Mouse (Mus musculus): ENCODE measurements at regions not wholly inside any gene's neighbourhood (a gene's known extent, or its start where the extent isn't known, plus 50 kb on each side); places are given as distances from the start of the nearest gene placed in this dataset.
"Not testable (repeated sequence)": the region's sequence is repeated elsewhere in the genome, so short reads cannot be mapped to it uniquely, and the experiment has no call there.

DNA sequence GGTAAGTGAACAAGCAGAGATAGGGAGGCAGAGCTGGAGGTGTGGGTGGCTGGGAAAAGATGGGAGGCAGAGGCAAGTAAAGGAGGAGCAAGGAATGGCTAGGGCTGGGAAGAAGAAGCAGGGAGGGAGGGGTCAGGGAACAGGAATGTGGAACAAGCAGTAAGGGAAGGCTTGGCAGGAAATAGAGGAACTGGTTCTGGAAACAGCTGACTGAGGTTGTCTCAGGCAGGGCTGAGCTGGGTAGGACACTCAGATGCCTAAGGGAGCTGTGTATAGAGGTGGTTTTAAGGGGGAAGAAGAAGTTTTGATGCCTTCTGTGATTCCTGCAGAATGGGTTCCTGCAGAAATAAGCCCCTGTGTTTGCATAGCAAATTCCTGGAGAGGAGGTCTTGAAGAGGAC lies 92.7 kb downstream of the Nucb2 start:
- intact Hi-C loops (cut with DNase I), result no loop called here
- no peak for DNase-seq (ENCODE audit: extremely low spot score in 1 of 2, low spot score in 2 of 2)

DNA sequence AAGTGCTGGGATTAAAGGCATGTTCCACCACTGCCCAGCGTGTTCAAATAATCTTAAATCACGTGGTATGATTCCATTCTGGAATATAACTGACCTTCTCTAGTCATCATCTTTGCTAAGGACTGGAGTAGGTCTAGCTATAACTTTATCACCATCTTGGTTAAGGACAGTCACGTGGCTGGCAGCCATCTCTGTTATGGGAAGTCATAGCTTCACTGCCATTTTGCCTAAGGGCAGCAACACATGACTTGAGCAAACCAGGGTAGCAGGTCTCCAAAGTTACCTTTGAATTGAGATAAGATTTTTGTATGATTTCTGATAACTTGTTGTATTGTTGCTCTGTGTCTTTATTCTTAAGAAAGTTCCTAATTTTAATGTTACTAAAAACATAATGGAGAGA lies 96.2 kb downstream of the Nucb2 start:
- intact Hi-C loops (cut with DNase I), result no loop called here

DNA sequence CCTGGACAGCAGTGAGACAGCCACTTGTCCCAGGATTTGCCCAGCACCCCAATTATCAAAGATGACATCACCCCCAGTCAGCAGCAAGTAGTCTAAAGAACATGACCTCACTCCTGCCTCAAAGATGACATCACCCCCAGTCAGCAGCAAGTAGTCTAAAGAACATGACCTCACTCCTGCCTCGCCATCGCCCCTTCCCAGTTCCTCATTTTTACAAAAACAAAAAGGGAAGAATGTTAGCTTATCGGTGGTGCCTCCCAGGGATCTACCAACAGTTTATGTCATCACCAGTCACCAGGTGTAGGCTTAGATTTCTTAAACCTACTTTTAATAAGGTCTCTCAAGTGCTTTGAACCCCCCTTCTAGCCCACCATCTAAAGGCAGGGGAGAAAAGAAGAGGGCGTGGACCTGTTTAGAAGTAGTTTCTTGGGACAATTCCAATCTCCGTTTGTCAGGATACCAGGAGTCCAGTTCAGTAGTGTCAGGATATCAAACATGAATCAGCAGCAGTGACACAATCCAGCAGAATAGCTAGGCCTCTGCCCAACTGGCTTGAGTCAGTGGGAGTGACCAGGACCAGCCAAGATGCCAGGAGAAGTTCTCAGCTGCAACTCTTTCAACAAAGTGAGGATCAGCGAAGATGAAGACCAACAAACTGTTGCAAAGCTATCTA lies 99.1 kb downstream of the Nucb2 start:
- intact Hi-C loops (cut with DNase I), result no loop called here
- no peak for DNase-seq (ENCODE audit: extremely low spot score in 1 of 2, low spot score in 2 of 2)

More for the DNA sequence above, 96.2 kb downstream of the Nucb2 start:
- DNase-seq (ENCODE audit: extremely low spot score in 1 of 2, low spot score in 2 of 2), result no peak

DNA sequence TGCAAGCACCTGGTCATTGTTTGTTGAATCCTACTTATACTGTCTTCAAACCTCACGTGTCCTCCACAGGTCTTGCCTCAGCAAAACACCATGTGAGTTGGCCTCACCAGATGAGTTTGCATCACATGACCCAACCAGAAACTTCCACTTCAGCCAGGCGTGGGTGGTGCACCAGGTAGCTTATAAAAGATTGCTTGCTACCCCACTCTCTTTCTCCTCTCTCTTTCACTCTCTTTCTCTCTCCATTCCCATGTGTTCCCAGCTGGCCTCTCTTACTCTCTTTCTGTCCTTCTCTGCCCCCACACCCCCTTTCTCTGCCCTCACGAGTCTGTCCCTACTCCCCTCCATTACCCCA lies 99.6 kb downstream of the Nucb2 start:
- intact Hi-C loops (cut with DNase I), result no loop called here
- DNase-seq (ENCODE audit: extremely low spot score in 1 of 2, low spot score in 2 of 2), result no peak

DNA sequence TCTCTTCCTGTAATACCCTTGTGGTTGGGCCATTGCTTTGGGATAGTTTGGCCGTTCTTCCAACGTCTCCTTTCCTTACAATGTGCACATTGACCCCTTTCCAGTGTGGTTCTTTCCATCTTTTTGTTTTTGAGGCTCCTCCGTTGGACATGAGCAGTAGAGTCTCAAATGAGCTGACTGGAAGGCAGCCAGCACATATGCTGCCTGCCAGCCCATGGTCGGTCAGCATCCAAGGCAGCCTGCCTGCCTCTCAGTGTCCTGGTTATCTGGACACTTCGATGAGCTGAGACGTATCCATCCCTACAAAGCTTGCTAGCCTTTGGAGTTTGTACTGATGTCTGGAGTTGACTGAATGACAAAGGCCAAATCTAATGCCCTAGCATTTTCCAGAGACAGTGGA lies 102.1 kb downstream of the Nucb2 start:
- no peak for DNase-seq (ENCODE audit: extremely low spot score in 1 of 2, low spot score in 2 of 2)
- intact Hi-C loops (cut with DNase I), result no loop called here

DNA sequence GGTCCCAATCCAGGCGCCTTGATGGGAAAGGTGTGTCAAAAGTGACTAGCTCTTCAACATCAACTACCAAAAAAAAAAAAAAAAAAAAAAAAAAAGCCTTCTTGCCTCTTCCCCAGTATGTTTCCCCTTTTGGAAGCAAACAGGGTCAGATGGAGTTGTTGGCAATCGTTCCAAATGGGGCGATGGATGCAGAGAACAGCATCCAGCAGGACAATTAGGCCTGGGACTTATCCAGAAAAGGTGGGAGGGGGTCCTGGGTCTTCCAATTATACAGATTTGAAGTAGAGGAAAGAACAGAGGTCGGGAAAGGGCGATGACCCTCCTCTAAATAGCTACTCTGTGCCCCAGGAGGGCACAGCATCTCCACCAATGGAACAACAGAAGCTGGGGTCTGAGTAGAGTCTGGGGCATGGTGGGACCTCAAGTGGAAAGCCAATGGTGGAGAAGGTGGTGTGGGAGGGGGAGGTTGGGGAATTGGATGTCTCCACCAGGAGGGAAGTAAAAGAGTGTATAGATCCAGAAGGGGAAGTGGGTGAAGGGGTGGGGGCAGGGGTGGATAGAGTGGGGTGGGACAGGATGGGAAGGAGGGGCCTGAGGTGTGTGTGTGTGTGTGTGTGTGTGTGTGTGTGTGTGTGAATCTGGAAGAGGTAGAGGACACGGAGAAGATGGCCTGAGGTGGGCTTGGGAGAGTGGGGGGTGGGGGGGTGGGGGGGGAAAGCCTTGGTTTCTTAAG lies 102.7 kb downstream of the Nucb2 start:
- no peak for DNase-seq (ENCODE audit: extremely low spot score in 1 of 2, low spot score in 2 of 2)
- intact Hi-C loops (cut with DNase I), result no loop called here

DNA sequence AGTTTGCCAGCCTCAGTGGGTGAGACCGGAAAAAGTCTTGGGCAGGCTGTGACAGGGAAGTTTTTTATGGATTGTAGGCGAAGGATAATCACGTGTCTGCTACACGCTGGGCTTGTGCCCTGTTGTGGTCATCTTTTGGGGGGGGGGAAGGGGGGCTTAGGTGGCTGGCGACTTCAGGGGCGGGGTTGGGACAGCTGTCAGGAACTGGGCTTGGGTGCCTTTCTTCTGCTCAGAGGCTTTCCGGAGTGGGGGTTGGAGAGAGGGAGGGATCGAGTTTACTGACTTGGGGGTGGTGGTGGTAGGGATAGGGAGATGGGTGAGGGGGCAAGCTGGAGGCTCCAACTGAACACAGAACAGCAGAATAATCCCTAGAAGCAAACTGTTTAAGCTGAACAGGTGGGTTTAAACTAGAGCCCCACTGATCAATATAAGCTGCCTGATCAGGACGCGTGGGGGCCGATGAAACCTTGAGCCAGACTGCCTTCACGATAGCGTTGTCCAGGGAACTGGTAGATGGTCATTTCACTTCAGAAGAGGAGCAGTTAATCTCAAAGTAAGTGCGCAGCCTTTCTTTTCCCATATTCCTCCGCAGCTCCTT lies 103.6 kb downstream of the Nucb2 start:
- intact Hi-C loops (cut with DNase I), result loop anchor here (2.0 kb wide), 2 partner anchors 77 to 149 kb away; no protein-coding TSS in a partner anchor
- DNase-seq (ENCODE audit: extremely low spot score in 1 of 2, low spot score in 2 of 2), result no peak

DNA sequence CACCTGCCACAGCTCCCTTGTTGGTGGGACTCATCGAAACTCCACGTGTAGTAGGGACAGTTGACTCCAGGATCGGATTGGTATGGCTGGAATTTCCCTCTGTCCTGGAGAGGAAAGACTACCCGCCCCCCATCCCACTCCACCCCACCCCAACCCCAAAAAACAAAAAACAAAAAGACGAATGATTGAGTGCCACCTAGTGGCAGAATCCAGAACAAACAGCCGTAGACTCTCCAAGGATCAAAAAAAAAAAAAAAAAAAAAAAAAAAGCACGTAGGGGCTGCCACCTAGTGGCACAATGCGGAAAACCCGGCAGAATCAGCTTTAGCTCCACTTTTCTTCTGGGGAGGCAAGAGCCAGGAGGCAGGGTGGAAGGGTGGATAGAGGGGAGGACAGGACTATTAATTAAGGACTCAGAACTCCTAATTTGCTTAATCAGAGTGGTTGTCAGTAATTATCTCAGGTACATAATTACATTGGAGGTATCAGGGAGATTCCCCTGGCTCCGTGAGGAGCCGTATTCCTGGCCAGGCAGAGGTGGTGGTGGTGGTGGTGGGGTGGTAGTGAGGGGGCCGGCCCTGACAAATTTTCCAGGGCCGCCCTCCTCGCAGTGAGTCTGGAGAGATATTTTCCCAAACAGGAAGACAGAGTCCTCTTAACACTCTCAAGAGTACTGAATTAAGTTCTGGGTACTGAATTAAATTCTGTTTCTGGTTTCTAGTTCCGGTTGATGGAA lies 104.3 kb downstream of the Nucb2 start:
- peak; percentile 30 to 63 for DNase-seq (ENCODE audit: extremely low spot score in 1 of 2, low spot score in 2 of 2)
- intact Hi-C loops (cut with DNase I), result loop anchor here (2.0 kb wide), 2 partner anchors 78 to 150 kb away; no protein-coding TSS in a partner anchor

DNA sequence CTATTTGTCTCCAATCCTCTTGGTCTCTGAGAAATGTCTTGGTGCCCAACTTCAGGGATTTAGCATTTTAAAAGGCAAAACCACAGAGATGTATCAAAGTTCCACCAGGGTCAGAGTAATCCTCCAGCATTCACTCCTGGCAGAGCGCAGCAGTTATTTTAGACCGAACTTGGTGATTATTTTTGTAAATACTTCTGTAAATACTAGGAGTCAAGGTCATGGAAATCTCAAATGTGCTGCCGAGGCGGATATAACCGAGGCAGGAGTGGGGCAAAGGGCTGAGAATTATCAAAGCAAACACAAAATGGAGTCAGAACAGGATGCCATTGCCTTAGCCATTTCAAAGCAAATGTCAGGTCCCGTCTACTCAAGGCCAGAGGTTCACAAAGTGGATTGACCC lies 105.2 kb downstream of the Nucb2 start:
- no peak for DNase-seq (ENCODE audit: extremely low spot score in 1 of 2, low spot score in 2 of 2)
- intact Hi-C loops (cut with DNase I), result loop anchor here (2.0 kb wide), 2 partner anchors 79 to 151 kb away; no protein-coding TSS in a partner anchor

DNA sequence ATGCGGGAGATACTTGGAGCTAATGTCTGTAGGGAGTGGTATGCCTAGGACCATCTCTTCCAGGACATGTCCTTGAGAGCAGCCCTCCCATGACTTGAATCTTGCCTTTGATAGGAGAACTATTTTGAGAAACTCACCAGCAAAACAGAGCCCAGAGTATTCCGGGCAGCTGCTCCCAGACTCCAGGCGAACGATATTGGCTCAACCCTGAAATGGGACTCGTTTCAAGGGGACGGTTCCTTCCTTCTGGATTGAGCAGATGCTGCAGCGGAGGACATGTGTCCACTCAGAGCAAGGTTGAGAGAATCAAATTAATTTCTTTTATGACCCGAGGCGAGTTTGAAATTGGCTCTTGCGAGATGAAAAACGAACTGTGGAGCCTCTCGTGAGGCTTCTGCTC lies 105.7 kb downstream of the Nucb2 start:
- intact Hi-C loops (cut with DNase I), result loop anchor here (2.0 kb wide), 2 partner anchors 79 to 151 kb away; no protein-coding TSS in a partner anchor
- DNase-seq (ENCODE audit: extremely low spot score in 1 of 2, low spot score in 2 of 2), result no peak

DNA sequence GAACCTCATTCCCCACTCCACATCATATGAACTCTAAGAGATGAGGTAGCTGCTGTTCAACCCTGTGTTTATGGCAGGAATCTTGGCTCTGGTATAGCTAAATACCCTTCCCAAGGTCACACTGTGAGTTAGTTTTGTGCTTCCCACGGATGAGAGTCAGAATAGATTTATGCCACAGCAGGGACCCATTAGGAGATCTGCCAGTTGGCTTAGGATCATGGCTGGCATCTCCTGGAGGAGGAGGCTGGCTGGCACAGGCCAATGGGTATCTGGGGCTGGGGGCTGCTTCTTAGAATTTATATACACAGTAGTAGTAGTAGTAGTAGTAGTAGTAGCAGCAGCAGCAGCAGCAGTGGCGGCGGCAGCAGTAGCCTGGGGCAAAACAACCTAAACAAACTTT lies 111.8 kb downstream of the Nucb2 start:
- intact Hi-C loops (cut with DNase I), result no loop called here
- DNase-seq (ENCODE audit: extremely low spot score in 1 of 2, low spot score in 2 of 2), result peak in 1 of 2 experiments; percentile 38

DNA sequence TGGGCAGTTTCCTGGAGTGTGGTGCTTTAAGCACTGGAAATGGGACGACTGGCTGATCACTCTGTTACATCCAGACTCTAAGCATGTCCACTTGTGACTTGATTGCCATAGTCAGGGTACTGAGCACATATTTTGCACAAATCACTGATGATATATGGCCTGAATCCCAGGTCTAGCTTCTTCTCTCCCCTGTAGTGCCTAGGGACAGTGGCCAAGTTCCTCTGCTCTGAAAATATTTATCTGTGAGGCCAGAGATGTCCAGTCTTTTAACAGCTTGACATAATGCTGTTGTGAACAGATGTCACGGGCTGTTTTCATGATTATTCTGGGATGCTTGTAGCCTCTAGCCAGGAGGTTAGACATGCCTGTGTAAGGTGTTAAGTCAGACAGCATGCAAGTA lies 115.5 kb downstream of the Nucb2 start:
- DNase-seq (ENCODE audit: extremely low spot score in 1 of 2, low spot score in 2 of 2), result no peak
- intact Hi-C loops (cut with DNase I), result no loop called here

DNA sequence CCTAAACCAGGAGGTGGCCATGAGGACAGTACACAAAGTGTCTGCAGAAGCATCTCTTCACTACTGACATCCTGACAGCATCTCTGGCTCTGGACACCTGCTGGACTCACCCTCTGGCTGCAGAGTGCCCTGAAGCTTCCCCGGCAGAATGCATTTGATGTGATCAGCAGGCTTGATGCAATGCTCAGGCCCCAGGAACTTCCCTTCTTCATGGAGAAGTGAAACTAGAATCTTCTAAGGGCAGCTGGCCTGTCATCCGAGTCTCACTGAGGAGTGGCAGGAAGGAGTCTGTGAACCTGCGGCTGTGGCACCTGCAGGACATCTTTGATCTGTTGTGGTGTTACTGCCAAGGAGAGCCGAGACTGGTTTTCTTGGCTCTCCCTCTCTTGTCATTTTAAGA lies 116.2 kb downstream of the Nucb2 start:
- intact Hi-C loops (cut with DNase I), result no loop called here

DNA sequence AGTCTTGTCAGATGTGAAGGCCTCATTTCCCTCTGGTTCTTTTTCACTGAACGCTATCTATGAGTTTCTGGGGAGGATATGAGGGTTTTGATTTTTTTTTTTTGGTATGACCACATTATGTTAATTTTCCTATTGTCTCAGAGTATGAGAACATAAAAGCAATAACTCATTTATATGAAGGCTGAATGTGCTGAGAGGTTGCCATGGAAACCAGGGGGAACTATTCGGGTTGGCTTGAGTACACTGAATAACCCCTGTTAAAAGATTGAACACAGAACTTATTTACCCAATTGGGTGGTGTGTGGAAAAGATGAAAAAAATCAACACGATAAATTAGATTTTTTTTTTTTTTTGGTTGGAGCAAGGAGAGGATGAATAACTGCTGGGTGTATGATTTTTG lies 129.0 kb downstream of the Nucb2 start:
- no peak for DNase-seq (ENCODE audit: extremely low spot score in 1 of 2, low spot score in 2 of 2)
- intact Hi-C loops (cut with DNase I), result no loop called here

More for the DNA sequence above, 116.2 kb downstream of the Nucb2 start:
- no peak for DNase-seq (ENCODE audit: extremely low spot score in 1 of 2, low spot score in 2 of 2)

DNA sequence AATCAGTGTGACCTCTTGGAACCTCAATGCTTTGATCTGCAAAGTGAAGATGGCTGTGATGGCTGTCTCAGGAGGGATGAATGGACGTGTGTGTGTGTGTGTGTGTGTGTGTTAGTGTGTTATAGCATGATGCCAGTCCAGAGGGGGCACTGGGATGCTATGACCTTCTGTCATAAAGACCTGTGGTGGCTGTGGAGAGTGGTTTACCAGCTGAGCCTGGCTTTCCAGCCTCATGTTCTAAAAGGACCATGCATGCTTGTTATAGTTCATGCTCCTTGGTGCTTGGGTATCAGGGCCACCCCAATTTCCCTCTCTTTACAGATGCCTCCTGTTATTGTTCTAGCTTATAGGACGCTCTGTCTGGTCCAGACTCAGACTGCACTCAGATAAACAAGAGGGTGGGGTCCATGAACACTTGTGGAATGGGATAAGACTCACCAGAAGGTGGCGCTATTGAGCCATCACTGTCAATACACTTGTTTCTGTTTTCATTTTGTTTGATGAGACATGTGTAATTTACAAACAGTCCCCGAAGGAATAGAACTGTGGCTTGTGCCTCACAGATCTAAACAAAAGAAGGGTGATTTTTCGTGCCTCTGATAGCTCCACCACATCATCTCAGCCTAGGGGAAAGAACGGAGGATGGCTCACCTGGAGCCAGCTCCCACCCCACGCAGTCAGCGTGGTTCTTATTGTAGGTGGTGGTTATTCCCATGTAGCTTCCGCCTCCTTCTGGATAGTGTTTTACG lies 140.9 kb downstream of the Nucb2 start:
- DNase-seq (ENCODE audit: extremely low spot score in 1 of 2, low spot score in 2 of 2), result peak; percentile 48 to 66
- intact Hi-C loops (cut with DNase I), result no loop called here

DNA sequence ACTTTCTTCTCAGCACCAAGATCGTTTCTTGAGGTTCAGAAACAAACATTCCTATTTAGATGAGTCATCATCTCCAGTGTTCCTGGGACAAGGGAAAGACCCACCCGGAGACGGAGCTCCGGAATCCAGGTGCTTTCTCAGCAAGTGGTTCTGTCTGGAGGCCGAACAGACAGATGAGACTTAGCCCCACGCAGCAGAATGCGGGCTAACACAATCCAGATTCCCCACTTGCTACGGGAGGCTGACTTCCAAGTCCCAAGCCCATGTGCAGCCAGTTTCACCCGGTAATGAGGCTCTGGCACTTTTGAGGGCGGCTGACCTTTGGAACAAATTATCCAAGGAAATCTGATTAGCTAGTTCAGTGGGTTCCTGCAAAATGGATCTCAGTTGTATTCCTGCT lies 150.3 kb downstream of the Nucb2 start:
- DNase-seq (ENCODE audit: extremely low spot score in 1 of 2, low spot score in 2 of 2), result no peak
- intact Hi-C loops (cut with DNase I), result no loop called here

DNA sequence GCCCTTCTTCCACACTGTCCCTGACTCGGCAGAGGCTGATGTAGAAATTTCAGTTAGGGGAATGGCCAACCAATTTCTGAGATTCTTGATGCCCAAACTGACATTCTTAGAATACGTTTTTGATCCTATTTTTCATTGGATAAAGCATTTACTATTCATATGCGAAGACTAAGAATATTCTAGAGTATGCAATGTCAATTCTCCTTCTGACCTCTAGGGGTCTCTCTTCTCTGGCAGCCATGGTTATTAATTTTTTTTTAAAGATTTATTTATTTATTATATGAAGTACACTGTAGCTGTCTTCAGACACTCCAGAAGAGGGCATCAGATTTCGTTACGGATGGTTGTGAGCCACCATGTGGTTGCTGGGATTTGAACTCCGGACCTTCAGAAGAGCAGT lies 152.9 kb downstream of the Nucb2 start:
- intact Hi-C loops (cut with DNase I); DNase-seq (ENCODE audit: extremely low spot score in 1 of 2, low spot score in 2 of 2): not testable (repeated sequence)

DNA sequence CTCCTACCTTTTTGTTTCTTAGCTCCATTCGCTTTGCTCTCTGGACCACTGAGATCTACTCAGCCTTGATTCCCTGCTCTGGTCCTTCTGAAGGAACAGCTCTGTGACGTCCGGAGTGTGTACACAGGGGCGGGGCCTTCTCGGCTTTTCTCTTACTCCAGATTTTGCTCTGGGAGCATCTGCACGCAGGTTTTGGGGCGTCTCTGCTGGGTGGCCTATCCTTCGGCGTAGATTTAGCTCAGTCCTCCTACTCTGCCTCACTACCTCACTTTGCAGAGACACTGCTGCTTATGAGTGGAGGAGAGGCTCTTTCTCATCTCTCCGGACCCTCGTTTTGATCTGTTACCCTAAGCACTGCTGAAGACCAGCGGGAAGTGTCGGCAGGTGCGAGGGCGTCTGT lies 161.4 kb downstream of the Nucb2 start:
- intact Hi-C loops (cut with DNase I), result no loop called here
- no peak for DNase-seq (ENCODE audit: extremely low spot score in 1 of 2, low spot score in 2 of 2)

All from left cerebral cortex, postnatal 10 days (tissue).